Mouse (Mus musculus) CH12F3 (cell line): ENCODE data around the gene Dbx2.

Source experiments
- in situ Hi-C: fragments of 300-500 bp; cut with MboI; formaldehyde crosslinking; loops from 2 replicates; pipeline ENCODE4 v1.14.3; 2020; ENCODE audit warnings: low sequenced_read_pairs

Dbx2 gene

DNA sequence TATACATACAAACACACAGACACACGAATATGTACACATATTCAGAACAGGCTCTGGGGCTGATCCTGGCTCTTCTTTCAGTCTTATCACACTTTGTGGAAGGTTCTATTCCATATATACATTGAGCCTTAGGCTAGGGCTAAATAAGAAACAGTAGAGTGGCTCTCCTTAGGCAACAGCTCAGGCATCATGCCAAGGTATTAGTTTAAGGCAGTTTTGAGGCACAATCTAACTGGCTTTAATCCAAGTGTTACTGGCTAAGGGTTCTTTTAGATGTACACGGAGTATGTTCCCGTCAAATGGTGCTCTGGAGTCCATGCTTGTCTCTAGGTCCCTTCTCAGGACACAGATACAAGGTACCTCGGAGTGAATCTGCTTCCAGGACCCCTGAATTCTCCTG, 31.4 kb downstream of the Dbx2 start:
- in situ Hi-C loops: no loop called here

DNA sequence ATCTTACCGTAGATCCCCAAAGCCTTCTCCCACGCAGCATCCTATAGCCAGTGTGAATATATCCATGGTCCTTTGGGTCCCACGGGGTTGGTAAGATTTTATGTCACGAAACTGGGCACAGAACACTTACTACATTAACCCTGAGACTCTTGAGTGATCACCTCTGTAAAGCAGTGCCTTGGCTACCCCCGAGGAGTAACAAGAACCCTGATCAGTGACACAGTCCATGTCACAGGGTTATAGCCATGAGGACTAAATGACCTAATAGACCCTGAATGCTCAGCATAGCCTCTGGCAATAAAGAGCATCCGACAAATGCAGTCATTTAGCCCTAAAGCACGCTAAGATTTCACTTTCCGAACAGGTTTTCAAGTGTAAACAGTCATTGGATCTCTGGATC, 33.0 kb downstream of the Dbx2 start:
- in situ Hi-C loops: no loop called here

DNA sequence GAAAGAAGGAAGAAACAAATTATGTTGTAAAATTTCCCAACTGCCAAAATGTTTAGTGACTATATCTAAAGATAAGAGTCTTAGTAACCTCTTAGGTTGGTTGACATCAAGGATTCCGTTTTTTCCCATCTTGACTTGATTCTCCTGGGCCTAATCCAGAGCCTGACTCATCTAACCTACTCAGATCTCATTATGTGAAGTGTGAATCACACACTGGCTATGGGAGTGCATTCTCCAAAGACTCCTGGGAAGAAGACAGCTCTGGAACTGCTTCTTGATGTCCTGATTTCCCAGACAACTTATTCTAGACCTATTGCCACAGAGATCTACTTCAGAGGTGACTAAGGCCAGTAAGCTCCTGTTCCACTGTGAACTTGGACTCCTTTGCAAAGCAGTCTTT, 43.2 kb downstream of the Dbx2 start:
- in situ Hi-C loops: no loop called here

DNA sequence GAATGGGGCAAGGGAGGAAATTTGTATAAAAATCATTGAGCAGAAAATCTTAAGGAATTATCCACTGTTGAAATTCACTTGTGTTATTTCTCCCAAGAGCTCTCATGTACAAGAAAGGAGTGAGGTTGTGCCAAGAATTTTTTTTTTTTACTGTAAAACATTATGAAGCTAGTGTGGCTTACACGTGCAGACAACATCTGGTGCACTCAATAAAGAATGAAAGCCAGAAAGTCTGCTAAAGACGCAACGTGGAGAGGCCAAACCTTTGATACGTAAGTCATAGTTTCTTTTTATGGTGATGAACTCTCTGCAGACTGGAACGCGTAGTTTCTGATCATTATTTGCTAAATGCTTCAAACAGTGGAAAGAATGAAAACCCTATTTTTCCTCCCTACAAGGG, 54.6 kb downstream of the Dbx2 start:
- in situ Hi-C loops: no loop called here

DNA sequence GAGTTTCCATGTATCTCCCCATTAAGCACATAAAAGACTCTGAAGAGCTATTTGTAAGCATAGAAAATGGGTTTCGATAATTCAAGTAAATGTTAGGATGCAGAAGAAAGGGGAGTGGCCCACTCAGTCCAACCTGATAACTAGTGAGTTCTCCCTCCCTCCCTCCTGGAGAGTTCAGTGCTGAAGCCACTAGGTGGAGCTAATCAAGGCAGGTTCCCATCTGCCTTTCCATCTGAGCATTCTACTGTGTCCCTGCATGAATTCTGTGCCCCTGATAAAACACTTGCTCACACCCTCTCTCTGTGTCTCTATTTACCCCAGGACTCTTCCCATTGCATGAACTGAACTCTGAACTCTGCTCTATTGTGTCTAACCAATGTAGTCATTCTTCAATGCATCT, 57.1 kb downstream of the Dbx2 start:
- in situ Hi-C loops: no loop called here

DNA sequence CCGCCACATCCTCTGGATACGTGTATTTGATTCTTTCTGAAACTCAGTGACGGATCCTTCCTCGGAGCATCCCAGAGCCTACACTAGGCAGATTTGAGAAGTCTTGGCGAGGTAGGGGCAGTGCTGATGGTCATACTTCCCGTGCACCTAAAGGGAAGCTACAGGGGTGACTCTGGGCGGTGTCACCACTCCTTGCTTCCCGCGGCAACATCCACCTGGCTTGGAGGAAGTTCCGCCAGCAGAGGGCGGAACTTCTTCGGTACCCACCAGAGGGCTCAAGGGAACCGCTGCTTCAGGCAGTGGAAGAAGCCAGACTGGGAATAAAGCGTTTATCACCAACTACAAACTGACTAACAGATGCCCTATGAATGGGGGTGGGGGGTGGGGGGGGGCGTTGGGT, 68.9 kb downstream of the Dbx2 start:
- in situ Hi-C loops: no loop called here

DNA sequence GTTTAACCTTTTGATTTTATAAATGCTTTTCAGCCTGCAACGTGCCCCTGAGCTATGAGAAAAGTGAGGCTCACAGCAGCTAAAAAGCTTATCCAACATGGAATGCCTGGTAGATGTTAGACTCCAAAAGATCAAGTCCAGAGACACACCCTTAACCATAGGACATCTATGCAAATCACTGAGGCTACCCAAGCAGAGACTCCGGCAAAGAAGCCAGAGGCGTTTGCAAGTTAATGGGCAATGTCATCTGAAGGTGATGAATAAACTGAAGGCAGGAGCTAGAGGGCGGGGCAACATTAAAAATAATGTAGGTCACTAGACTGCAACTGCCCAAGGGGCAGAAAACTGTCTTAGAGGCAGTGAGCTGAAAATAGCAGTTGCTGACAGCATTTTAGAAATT, 70.9 kb downstream of the Dbx2 start:
- in situ Hi-C loops: no loop called here

DNA sequence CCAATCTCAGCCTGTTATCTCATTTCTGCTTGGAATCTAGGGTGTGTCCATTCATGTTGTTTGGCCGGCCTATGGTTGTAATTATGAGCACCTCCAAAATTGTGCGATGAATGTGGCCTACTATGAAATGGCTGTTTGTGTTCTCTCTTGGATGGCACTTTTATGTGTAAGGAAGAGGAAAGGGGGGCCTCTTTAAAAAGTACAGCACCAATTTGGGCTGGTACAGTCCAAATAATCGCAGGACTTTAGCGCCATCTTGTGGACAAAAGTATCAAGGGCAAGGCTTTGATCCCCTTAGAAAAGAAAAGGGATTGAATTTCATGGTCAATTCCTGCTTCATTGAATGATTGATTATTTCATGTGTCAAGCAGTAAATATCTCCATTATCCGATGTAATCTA, 81.1 kb downstream of the Dbx2 start:
- in situ Hi-C loops: loop anchor here (10.0 kb wide), 1 partner anchor 800 kb away; no protein-coding TSS in a partner anchor
